8 mouse cellular contexts compared by ENCODE assay signal in genomic region chr1:152799897-152800296, GRCm38 (mm10). TPM values are rescaled to one million over a fixed set of nuclear protein-coding genes. Genes with fewer than 3 reads are reported as not detected.
A peak's percentile ranks its signal among the peaks of the same experiment; 100 is the strongest.
DNase-seq lines count a peak whose midpoint lies in the region; ATAC-seq lines count a peak whose summit lies in the region.

Gene Ncf2, plus strand, starts transcription at chr1:152800194.

- intact Hi-C loops in left cerebral cortex, postnatal 10 days (cut with DNase I) = no loop called here

- no peak within 1 kb of the TSS for H3K4me3 ChIP-seq in lung, embryonic 15.5 days
- H3K4me3 ChIP-seq in forebrain, embryonic 11.5 days (ENCODE audit: low read depth, low read length) = no peak within 1 kb of the TSS
- no peak within 1 kb of the TSS for H3K4me3 ChIP-seq in neural tube, embryonic 15.5 days (replicated peaks)

- no peaks in the 10 kb centered on the region for H3K36me3 ChIP-seq in lung, embryonic 15.5 days
- no peaks in the 10 kb centered on the region for H3K36me3 ChIP-seq in forebrain, embryonic 11.5 days (ENCODE audit: control insufficient read depth, insufficient read depth, low read length)
- H3K36me3 ChIP-seq in neural tube, embryonic 15.5 days = no peaks in the 10 kb centered on the region

- 6% methylated on average over 2 of the region's 2 CpGs for WGBS in lung, embryonic 15.5 days
- WGBS in forebrain, embryonic 11.5 days = 9% methylated on average over 2 of the region's 2 CpGs
- 13% methylated on average over 2 of the region's 2 CpGs for WGBS in neural tube, embryonic 15.5 days

- no peaks in the 10 kb centered on the region for H3K27me3 ChIP-seq in lung, embryonic 15.5 days
- H3K27me3 ChIP-seq in forebrain, embryonic 11.5 days (ENCODE audit: control insufficient read depth, insufficient read depth, low read length) = no peaks in the 10 kb centered on the region
- no peaks in the 10 kb centered on the region for H3K27me3 ChIP-seq in neural tube, embryonic 15.5 days (replicated peaks)

- ATAC-seq in lung, embryonic 15.5 days (ENCODE audit: borderline replicate concordance, extremely low read depth, low FRiP score, low TSS enrichment) = peak; percentile 90
- peak; percentile 51; the same call in 1 of the 2 replicates for ATAC-seq in forebrain, embryonic 11.5 days (replicated peaks; ENCODE audit: low FRiP score)
- ATAC-seq in neural tube, embryonic 15.5 days (ENCODE audit: low FRiP score) = peak; percentile 90; the same call in 1 of the 2 replicates

- H3K4me2 ChIP-seq in lung, embryonic 15.5 days = no peak within 1 kb of the TSS
- H3K4me2 ChIP-seq in forebrain, embryonic 11.5 days (ENCODE audit: low read depth, low read length, severe bottlenecking) = no peak within 1 kb of the TSS
- no peak within 1 kb of the TSS for H3K4me2 ChIP-seq in neural tube, embryonic 15.5 days

- no peak within 1 kb of the TSS for H3K9ac ChIP-seq in lung, embryonic 15.5 days
- no peak within 1 kb of the TSS for H3K9ac ChIP-seq in forebrain, embryonic 11.5 days (ENCODE audit: low read length)
- no peak within 1 kb of the TSS for H3K9ac ChIP-seq in neural tube, embryonic 15.5 days (replicated peaks)

- peaks cover 14% of the 10 kb centered on the region for H3K4me1 ChIP-seq in lung, embryonic 15.5 days
- H3K4me1 ChIP-seq in forebrain, embryonic 11.5 days (replicated peaks; ENCODE audit: control insufficient read depth, insufficient read depth, low read length) = no peaks in the 10 kb centered on the region
- H3K4me1 ChIP-seq in neural tube, embryonic 15.5 days = 0 out of 2 replicates have a peak, but pooled peaks cover 7% of the 10 kb centered on the region

- DNase-seq in lung, postnatal 36 days = no peak
- DNase-seq in forebrain, embryonic 11.5 days (ENCODE audit: low spot score) = no peak
- peak; percentile 63 for DNase-seq in kidney, postnatal 10 days
- no peak for DNase-seq in left cerebral cortex, postnatal 10 days (ENCODE audit: extremely low spot score in 1 of 2, low spot score in 2 of 2)
- DNase-seq in urinary bladder, postnatal 10 days (ENCODE audit: low spot score) = no peak
- DNase-seq in ovary, postnatal 10 days (ENCODE audit: low spot score) = no peak

- H3K9me3 ChIP-seq in lung, embryonic 15.5 days = no peaks in the 10 kb centered on the region
- no peaks in the 10 kb centered on the region for H3K9me3 ChIP-seq in forebrain, embryonic 11.5 days (ENCODE audit: control insufficient read depth, low read length)
- no peaks in the 10 kb centered on the region for H3K9me3 ChIP-seq in neural tube, embryonic 15.5 days (replicated peaks)

- H3K27ac ChIP-seq in lung, embryonic 15.5 days = peak within 1 kb of the TSS; percentile 7; the same call in 1 of the 2 replicates
- H3K27ac ChIP-seq in forebrain, embryonic 11.5 days (ENCODE audit: low read depth, low read length) = no peak within 1 kb of the TSS
- H3K27ac ChIP-seq in neural tube, embryonic 15.5 days (replicated peaks) = no peak within 1 kb of the TSS

RNA-seq across cellular contexts. Expression of gene Ncf2, which starts in this region (rescaled TPM):
- polyA plus RNA-seq in lung, embryonic 15.5 days (2015; fragmentation: Nextera tagmentation; extraction: Ambion mirVana) = 4.0 and 5.5 TPM in 2 replicates
- 2.5 TPM in 2 replicates for polyA plus RNA-seq in forebrain, embryonic 11.5 days (2014; fragmentation: Nextera tagmentation; extraction: Ambion mirVana)
- polyA plus RNA-seq in neural tube, embryonic 15.5 days (2015; fragmentation: Nextera tagmentation; extraction: Ambion mirVana) = 3.4 and 6.2 TPM in 2 replicates
- total RNA-seq in left cerebral cortex, postnatal 10 days (2021) = 1 to 10 TPM; 2.4 to 2.8 TPM
